Mouse (Mus musculus): ENCODE results near the gene Gucd1. TPM values are rescaled to one million over a fixed set of nuclear protein-coding genes. Genes with fewer than 3 reads are reported as not detected.

Gene Gucd1
- total RNA-seq, 2 experiments from 2014 or later: 43.8 to 45.5 TPM

GRCm38 (mm10) chr10:75304413-75304812 lies 213.4 kb downstream of the Gucd1 start:
- peak in 1 of 2 experiments; percentile 47 for DNase-seq
- intact Hi-C loops (cut with DNase I): no loop called here

GRCm38 (mm10) chr10:75304049-75304405 lies 213.7 kb downstream of the Gucd1 start:
- intact Hi-C loops (cut with DNase I): no loop called here
- DNase-seq: no peak

GRCm38 (mm10) chr10:75303324-75304048 lies 214.3 kb downstream of the Gucd1 start:
- intact Hi-C loops (cut with DNase I): no loop called here
- DNase-seq: no peak

GRCm38 (mm10) chr10:75302536-75302935 lies 215.2 kb downstream of the Gucd1 start:
- intact Hi-C loops (cut with DNase I): no loop called here
- DNase-seq: no peak

GRCm38 (mm10) chr10:75301937-75302336 lies 215.8 kb downstream of the Gucd1 start:
- DNase-seq: no peak
- intact Hi-C loops (cut with DNase I): no loop called here

GRCm38 (mm10) chr10:75301195-75301806 lies 216.5 kb downstream of the Gucd1 start:
- intact Hi-C loops (cut with DNase I): no loop called here
- no peak for DNase-seq

Other genes starting within 250 kb of the Gucd1 start
- 10 to 100 TPM; 13.2 to 15.2 TPM for gene Adora2a, start 201.1 kb downstream of the Gucd1 start, total RNA-seq (2021)
- gene Upb1, start 116.9 kb downstream of the Gucd1 start, total RNA-seq (2021): under 1 TPM; 0.22 to 0.34 TPM
- 10 to 100 TPM; 56.0 to 68.3 TPM for gene Snrpd3, start 421 bp downstream of the Gucd1 start, total RNA-seq (2021)
- gene Lrrc75b, start 42.4 kb upstream of the Gucd1 start, total RNA-seq (2021): 1 to 10 TPM; 1.3 to 1.5 TPM
- not detected for gene Ggt1, start 43.6 kb upstream of the Gucd1 start, total RNA-seq (2021)
- gene Ggt5, start 71.4 kb upstream of the Gucd1 start, total RNA-seq (2021): 10 to 100 TPM in 1 of 2 experiments, 1 to 10 TPM in 1; 8.3 to 10.7 TPM
- 1 to 10 TPM; 2.4 to 2.5 TPM for gene Susd2, start 126.0 kb upstream of the Gucd1 start, total RNA-seq (2021)
- gene Cabin1, start 246.4 kb upstream of the Gucd1 start, total RNA-seq (2021): 10 to 100 TPM; 23.0 to 24.8 TPM

All from heart, postnatal 14 days (tissue).